Mouse (Mus musculus) thymus, adult 2 months (tissue): ENCODE data around the gene Rpl6. TPM values are rescaled to one million over a fixed set of nuclear protein-coding genes. Genes with fewer than 3 reads are reported as not detected.
"Not testable (repeated sequence)": the region's sequence is repeated elsewhere in the genome, so short reads cannot be mapped to it uniquely, and the experiment has no call there.

ENCODE experiments used
- DNase-seq: peaks from one replicate; pipeline ENCODE4 v3.0.0; 2021
- H3K27ac ChIP-seq: fragments of 200-500 bp; 2 replicates; pipeline ENCODE4 v1.5.1; 2012; ENCODE audit warnings: low read length, control low read depth; ENCODE audit not compliant: control insufficient read depth, insufficient read depth
- H3K27me3 ChIP-seq: fragments of 200-500 bp; 2 replicates; pipeline ENCODE4 v1.6.1; 2012; ENCODE audit warnings: mild to moderate bottlenecking, low read length, moderate library complexity, mixed read lengths; ENCODE audit not compliant: control insufficient read depth, insufficient read depth
- H3K36me3 ChIP-seq: fragments of 200-500 bp; 2 replicates; pipeline ENCODE4 v1.6.1; 2012; ENCODE audit warnings: mild to moderate bottlenecking, low read length, moderate library complexity; ENCODE audit not compliant: control insufficient read depth, insufficient read depth
- H3K4me1 ChIP-seq: fragments of 200-500 bp; replicated peaks from 2 replicates; pipeline ENCODE4 v1.6.1; 2012; ENCODE audit warnings: low read length; ENCODE audit not compliant: control insufficient read depth, insufficient read depth
- H3K4me3 ChIP-seq: fragments of 200-500 bp; 2 replicates; pipeline ENCODE4 v1.5.1; 2012; ENCODE audit warnings: mild to moderate bottlenecking, low read length, control low read depth, moderate library complexity; ENCODE audit not compliant: control insufficient read depth, insufficient read depth
- CTCF ChIP-seq: fragments of 200-500 bp; IDR thresholded peaks from 2 replicates; pipeline ENCODE4 v1.5.1; 2012; ENCODE audit warnings: mild to moderate bottlenecking, control low read depth, low read length, moderate library complexity, borderline replicate concordance; ENCODE audit not compliant: control insufficient read depth, poor library complexity, insufficient read depth; ENCODE audit errors: extremely low read depth
- POLR2A ChIP-seq: fragments of 200-500 bp; IDR thresholded peaks from 2 replicates; pipeline ENCODE4 v1.6.1; 2012; ENCODE audit warnings: mild to moderate bottlenecking, low read length, control low read depth, moderate library complexity; ENCODE audit not compliant: control insufficient read depth, poor library complexity, insufficient read depth; ENCODE audit errors: extremely low read depth
- WGBS: fragments of 180-500 bp; shearing (Covaris S2); methylation state at CpG from one replicate; pipeline ENCODE4 v1.1.7; 2018; 5-methylcytosine and 5-hydroxymethylcytosine counted together
- polyA plus RNA-seq: library from polyadenylated mRNA; depleted of rRNA; stranded (reverse); fragments of >200 nt; gene quantifications from 2 replicates; pipeline ENCODE4 v1.2.3, GENCODE M21; 2012

Rpl6 gene
- polyA plus RNA-seq, 1 experiment = 391 TPM

DNA sequence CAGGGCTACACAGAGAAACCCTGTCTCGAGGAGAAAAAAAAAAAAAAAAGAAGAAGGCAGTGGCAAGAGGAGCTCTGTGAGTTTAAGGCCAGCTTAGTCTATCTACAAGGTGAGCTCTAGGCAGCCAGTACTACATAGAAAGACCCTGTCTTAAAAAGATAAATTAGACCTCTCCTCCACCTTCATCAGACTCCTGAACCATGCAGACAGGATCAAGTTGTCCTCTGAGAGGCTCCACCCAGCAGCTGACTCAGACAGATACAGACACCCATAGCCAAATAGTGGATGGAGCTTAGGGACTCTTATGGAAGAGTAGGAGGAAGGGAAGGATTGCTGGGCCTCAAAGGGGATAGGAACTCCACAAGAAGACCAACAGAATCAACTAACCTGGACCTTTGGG, 10.1 kb upstream of the Rpl6 start:
- Histone ChIP-seq H3K36me3 (no peaks in the 10 kb centered on the region), H3K4me3 (no peak overlapping the region), H3K27ac (no peak overlapping the region), H3K4me1 (peaks cover 11% of the 10 kb centered on the region), H3K27me3 (no peaks in the 10 kb centered on the region)
- no peak for DNase-seq
- 50% methylated on average over 1 of the region's 1 CpGs for WGBS
- no peak for TF ChIP-seq POLR2A
- no peak for TF ChIP-seq CTCF

DNA sequence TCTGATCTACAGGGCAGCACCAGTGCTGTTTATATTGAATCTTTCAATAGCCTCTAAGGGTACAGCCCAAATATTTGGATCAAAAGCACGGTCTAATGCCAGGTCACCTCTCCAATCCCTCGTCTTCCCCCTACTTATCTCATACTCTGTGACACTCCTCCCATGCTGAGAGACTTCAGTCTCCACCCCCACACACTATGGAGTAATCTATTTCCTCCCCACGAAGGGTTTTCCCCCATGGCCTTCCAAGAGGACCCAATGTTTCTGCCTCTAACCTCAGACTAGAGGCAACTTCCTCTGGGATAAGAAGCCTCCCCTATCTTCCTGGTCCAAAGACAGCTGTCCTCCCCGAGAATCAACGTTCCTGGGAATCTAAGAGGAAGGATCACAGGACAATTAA, 7.5 kb upstream of the Rpl6 start:
- no peaks in the 10 kb centered on the region for H3K36me3 ChIP-seq
- no peaks in the 10 kb centered on the region for H3K4me1 ChIP-seq
- TF ChIP-seq CTCF = no peak
- TF ChIP-seq POLR2A = no peak
- 70% methylated on average over 5 of the region's 5 CpGs for WGBS
- no peaks in the 10 kb centered on the region for H3K27me3 ChIP-seq
- no peak for DNase-seq
- H3K27ac ChIP-seq = no peak overlapping the region
- no peak overlapping the region for H3K4me3 ChIP-seq

DNA sequence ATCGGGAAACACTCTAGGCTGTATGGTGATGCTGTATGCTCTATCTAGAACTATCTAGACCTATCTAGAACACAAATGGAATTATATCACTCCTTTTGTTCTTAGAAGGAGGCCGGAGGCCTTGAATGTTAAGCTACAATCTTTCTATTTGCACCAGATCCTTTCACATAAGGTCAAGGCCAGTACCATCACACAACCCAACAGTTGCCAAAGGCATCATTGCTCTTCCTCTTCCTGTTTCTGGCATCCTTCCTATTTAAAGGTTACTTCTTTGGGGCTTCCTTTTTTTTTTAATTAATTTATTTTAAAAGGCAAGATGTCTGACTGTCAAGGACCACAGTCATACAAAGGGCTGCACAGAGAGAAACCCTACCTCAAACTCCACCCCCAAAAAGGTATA, 6.9 kb upstream of the Rpl6 start:
- TF ChIP-seq CTCF (no peak), POLR2A (no peak)
- no peaks in the 10 kb centered on the region for H3K36me3 ChIP-seq
- WGBS = 88% methylated on average over 2 of the region's 2 CpGs

DNA sequence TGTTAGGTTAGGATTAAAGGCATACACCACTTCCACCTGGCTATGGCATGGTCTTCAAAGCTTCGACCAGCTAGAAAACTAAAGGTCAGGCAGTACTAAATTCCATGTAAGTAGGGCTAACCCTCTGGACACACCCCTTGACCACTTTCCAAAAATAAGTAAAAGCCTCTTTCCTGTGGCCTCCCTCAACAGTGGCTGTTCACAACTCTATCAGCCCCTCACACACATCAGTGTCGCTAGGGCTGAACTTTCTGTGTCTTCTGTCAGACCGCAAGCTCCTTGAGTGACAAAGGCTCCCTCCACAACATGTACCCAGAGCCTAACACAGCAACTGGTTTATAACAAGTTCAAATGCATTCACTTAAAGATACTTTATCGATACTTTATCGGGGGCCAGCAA, 5.9 kb upstream of the Rpl6 start:
- H3K36me3 ChIP-seq = no peaks in the 10 kb centered on the region
- DNase-seq = no peak
- H3K27ac ChIP-seq = no peak overlapping the region
- H3K27me3 ChIP-seq = no peaks in the 10 kb centered on the region
- 62% methylated on average over 5 of the region's 5 CpGs for WGBS
- H3K4me1 ChIP-seq = no peaks in the 10 kb centered on the region
- TF ChIP-seq POLR2A (no peak), CTCF (no peak)
- no peak overlapping the region for H3K4me3 ChIP-seq

More for the DNA sequence above, 6.9 kb upstream of the Rpl6 start:
- no peaks in the 10 kb centered on the region for H3K27me3 ChIP-seq
- DNase-seq = no peak
- H3K4me3 ChIP-seq = no peak overlapping the region
- no peaks in the 10 kb centered on the region for H3K4me1 ChIP-seq
- H3K27ac ChIP-seq = no peak overlapping the region

DNA sequence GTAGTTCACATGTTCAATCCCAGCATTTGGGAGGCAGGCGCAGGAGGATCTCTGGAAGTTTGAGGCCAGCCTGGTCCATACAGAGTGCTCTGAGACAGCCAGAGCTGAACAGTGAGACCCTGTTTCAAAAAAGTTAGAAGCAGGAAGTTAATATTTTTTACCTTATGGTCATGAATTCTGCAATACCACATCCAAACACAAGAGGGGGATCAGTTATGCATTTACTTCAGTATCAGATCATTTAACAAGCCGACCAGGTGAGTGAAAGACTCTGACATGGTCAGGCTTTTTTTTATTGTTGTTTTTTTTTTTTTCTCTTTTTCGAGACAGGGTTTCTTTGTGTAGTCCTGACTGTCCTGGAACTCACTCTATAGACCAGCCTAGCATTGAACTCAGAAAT, 2.5 kb upstream of the Rpl6 start:
- H3K4me1 ChIP-seq = peaks cover 11% of the 10 kb centered on the region

DNA sequence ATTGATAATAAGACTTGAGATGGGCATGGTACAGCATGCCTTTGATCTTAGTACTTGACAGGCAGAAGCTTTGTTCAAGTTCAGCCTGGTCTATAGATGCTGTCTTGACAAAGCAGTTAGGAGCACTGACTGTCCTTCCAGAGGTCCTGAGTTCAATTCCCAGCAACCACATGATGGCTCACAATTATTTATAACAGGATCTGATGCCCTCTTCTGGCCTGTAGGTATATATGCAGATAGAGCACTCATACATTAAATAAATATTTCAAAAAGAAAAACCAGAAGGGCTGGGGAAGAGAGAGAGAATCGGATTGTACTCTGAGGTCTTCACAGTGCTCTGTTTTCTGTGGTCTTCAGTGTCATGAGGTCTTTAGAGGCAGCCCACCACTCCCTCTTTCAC, 1.8 kb upstream of the Rpl6 start:
- no peak overlapping the region for H3K27ac ChIP-seq

More for the DNA sequence above, 2.5 kb upstream of the Rpl6 start:
- Histone ChIP-seq H3K27ac (no peak overlapping the region), H3K27me3 (no peaks in the 10 kb centered on the region), H3K4me3 (no peak overlapping the region), H3K36me3 (peaks cover 9% of the 10 kb centered on the region)
- peak; percentile 51 for DNase-seq
- WGBS = 28% methylated on average over 3 of the region's 3 CpGs
- TF ChIP-seq CTCF = no peak
- TF ChIP-seq POLR2A = no peak

DNA sequence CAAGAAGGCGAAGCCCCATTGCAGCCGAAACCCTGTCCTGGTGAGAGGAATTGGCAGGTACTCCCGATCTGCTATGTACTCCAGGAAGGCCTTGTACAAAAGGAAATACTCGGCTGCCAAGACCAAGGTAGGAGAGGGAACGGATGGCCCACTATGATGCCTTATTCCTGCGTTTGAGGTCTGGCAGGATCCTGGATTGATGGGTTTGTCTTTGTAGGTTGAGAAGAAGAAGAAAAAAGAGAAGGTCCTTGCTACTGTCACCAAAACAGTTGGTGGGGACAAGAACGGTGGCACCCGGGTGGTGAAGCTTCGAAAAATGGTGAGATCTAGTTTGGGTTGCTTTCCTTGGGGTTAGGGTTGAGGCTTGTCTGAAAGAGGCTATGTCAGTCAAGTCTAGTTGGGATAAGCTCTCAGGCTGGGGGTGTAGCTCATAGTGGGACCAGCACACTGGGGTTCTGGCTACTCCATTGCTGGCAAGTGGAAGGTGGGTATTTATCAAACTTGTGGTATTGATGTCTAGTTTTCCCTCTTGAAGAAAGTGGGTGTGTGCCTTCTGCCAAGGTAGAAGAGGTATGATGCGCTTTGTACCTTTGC, 1.4 kb downstream of the Rpl6 start:
- DNase-seq, H3K27me3 ChIP-seq, H3K4me3 ChIP-seq, H3K27ac ChIP-seq: not testable (repeated sequence)
- H3K4me1 ChIP-seq = peaks cover 11% of the 10 kb centered on the region
- WGBS = 74% methylated on average over 9 of the region's 10 CpGs
- peaks cover 48% of the 10 kb centered on the region for H3K36me3 ChIP-seq

More for the DNA sequence above, 1.8 kb upstream of the Rpl6 start:
- WGBS = 57% methylated on average over 1 of the region's 1 CpGs
- Histone ChIP-seq H3K4me1 (peaks cover 11% of the 10 kb centered on the region), H3K27me3 (no peaks in the 10 kb centered on the region), H3K4me3 (no peak overlapping the region), H3K36me3 (peaks cover 16% of the 10 kb centered on the region)
- TF ChIP-seq POLR2A = no peak
- no peak for DNase-seq
